Mouse (Mus musculus): ENCODE measurements at regions not wholly inside any gene's neighbourhood (a gene's known extent, or its start where the extent isn't known, plus 50 kb on each side); places are given as distances from the start of the nearest gene placed in this dataset.

DNA sequence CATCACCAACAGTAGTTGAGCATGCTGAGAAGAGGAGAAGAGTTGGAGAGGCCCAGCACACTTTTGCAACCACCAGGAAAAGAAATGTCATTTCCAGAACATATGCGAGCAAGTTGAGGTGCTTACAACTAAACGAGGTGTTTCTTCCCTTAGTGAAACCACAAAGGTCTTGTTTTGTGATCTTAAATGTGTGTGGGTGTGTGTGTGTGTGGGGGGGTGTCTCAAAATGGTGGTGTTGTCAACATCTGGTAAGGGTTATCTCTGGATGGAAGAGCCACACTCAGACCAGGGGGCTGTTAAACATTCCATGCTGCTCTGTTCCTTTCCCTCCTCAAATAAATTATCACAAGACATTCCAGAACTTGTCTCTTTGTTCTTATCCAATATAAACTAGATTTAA lies 656.0 kb upstream of the Cdh5 start:
- Histone ChIP-seq H3K4me2 (ENCODE audit: low read depth) (no peak overlapping the region), H3K4me3 (no peak overlapping the region), H3ac (ENCODE audit: control insufficient read depth, insufficient read length) (no peak overlapping the region), H3K36me3 (ENCODE audit: control insufficient read depth, insufficient read depth) (no peaks in the 10 kb centered on the region), H3K79me2 (ENCODE audit: control insufficient read depth, insufficient read depth) (no peaks in the 10 kb centered on the region), H3K27me3 (ENCODE audit: control insufficient read depth, insufficient read depth, insufficient read length) (no peaks in the 10 kb centered on the region)
- TF ChIP-seq TCF3 (IDR thresholded peaks at IDR 0.05; ENCODE audit: insufficient read length, low read depth) (no peak), MYOG (IDR thresholded peaks at IDR 0.05; ENCODE audit: control insufficient read depth in 1 of 3, insufficient read depth in 1 of 3, insufficient read length in 2 of 3, low read depth in 2 of 3) (no peak), USF1 (IDR thresholded peaks at IDR 0.05; ENCODE audit: low read depth) (no peak), MYOD1 (IDR thresholded peaks at IDR 0.05; ENCODE audit: control insufficient read depth in 1 of 3, insufficient read length in 2 of 3, low read depth in 2 of 3) (no peak), E2F4 (IDR thresholded peaks at IDR 0.05; ENCODE audit: insufficient read depth) (no peak), REST (IDR thresholded peaks at IDR 0.05; ENCODE audit: insufficient read depth, insufficient read length) (no peak), POLR2A (IDR thresholded peaks at IDR 0.05; ENCODE audit: insufficient read length, low read depth) (no peak), CEBPB (IDR thresholded peaks at IDR 0.05; ENCODE audit: insufficient read depth, poor library complexity, severe bottlenecking) (no peak)

DNA sequence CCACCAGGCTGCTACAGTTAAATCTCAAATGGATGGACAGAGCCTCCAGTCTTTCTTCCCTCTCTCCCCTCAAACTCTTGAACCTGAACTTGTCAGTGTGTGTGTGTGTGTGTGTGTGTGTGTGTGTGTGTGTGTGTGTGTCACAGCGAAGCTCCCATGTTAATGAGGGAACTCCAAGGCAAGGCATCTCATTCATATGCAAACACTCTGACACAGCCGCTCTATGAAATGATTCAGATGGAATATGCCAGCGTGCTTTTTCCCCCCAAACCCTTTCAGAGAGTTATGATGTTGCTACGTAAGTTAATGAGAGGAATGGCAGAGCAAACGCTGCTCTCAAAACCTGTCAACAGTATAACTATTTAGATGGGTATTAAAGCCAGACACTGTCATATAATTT lies 653.5 kb upstream of the Cdh5 start:
- Histone ChIP-seq H3K4me2 (ENCODE audit: low read depth) (no peak overlapping the region), H3K36me3 (ENCODE audit: control insufficient read depth, insufficient read depth) (no peaks in the 10 kb centered on the region), H3K4me3 (no peak overlapping the region), H3K79me2 (ENCODE audit: control insufficient read depth, insufficient read depth) (no peaks in the 10 kb centered on the region), H3ac (ENCODE audit: control insufficient read depth, insufficient read length) (no peak overlapping the region), H3K27me3 (ENCODE audit: control insufficient read depth, insufficient read depth, insufficient read length) (no peaks in the 10 kb centered on the region)
- no peak for TF ChIP-seq MYOG (IDR thresholded peaks at IDR 0.05; ENCODE audit: control insufficient read depth in 1 of 3, insufficient read depth in 1 of 3, insufficient read length in 2 of 3, low read depth in 2 of 3)
- no peak for TF ChIP-seq TCF12 (IDR thresholded peaks at IDR 0.05; ENCODE audit: insufficient read depth, poor library complexity, severe bottlenecking)
- TF ChIP-seq POLR2AphosphoS2 (IDR thresholded peaks at IDR 0.05; ENCODE audit: insufficient read length, low read depth) = no peak
- no peak for TF ChIP-seq MAX (IDR thresholded peaks at IDR 0.05; ENCODE audit: low read depth)
- no peak for TF ChIP-seq SRF (IDR thresholded peaks at IDR 0.05; ENCODE audit: control insufficient read depth, insufficient read length, low read depth)
- TF ChIP-seq TCF3 (IDR thresholded peaks at IDR 0.05; ENCODE audit: insufficient read length, low read depth) = no peak
- no peak for TF ChIP-seq MYOD1 (IDR thresholded peaks at IDR 0.05; ENCODE audit: control insufficient read depth in 1 of 3, insufficient read length in 2 of 3, low read depth in 2 of 3)
- TF ChIP-seq USF1 (IDR thresholded peaks at IDR 0.05; ENCODE audit: low read depth) = no peak
- TF ChIP-seq REST (IDR thresholded peaks at IDR 0.05; ENCODE audit: insufficient read depth, insufficient read length) = no peak
- no peak for TF ChIP-seq CEBPB (IDR thresholded peaks at IDR 0.05; ENCODE audit: insufficient read depth, poor library complexity, severe bottlenecking)
- no peak for TF ChIP-seq POLR2A (IDR thresholded peaks at IDR 0.05; ENCODE audit: insufficient read length, low read depth)
- TF ChIP-seq E2F4 (IDR thresholded peaks at IDR 0.05; ENCODE audit: insufficient read depth) = no peak

DNA sequence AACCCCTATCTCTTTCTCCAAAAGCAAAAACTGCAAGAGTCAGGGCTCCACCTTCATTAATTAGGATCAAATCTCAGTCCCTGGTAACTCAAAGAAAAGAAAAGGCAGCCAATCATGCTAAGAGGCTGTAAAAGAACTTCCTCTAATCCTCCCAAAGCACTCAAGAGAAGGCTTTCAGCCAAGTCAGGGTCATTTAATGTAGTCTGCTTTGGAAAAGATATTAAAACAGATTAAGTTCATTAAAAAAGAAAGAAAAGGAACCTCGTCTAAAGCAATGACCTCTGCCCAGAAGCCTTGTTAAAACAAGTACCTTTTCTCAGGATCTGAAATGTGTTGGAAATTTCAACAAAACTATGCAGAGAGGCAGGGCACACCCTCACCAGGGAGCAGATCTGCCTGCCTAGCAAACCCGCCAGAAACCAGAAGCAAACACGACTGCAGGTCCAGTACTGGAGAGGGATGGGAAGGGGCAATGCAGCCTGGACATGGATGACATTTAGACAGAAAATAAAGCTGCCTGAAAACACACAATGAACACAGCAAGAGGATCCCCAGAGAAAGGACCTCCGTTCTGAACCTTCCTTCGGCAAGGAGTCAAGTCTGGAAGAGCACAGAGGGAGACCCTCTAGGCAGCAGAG lies 649.9 kb upstream of the Cdh5 start:
- H3K4me2 ChIP-seq (ENCODE audit: low read depth) = no peak overlapping the region
- H3K27me3 ChIP-seq (ENCODE audit: control insufficient read depth, insufficient read depth, insufficient read length) = no peaks in the 10 kb centered on the region
- H3K79me2 ChIP-seq (ENCODE audit: control insufficient read depth, insufficient read depth) = no peaks in the 10 kb centered on the region

DNA sequence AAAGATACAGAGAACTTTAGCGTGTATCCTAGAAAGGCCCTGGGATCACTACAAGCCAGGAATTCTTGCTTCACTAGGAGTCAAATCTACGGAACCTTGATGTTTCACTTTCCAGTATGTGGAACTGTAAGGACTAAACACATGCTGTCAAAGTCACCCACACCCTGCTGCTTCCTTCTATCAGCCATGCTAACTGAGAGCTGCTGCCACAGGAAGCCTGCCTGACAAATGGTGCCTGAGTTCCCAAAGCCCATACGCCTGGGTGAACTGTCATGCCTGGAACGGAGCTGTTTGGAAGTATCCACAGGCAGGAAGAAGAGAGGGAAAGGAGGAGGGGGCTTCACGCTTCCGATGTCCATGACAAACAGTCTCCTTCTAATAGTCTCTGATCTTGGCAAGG lies 644.2 kb upstream of the Cdh5 start:
- Histone ChIP-seq H3K79me2 (ENCODE audit: control insufficient read depth, insufficient read depth) (no peaks in the 10 kb centered on the region), H3K27me3 (ENCODE audit: control insufficient read depth, insufficient read depth, insufficient read length) (no peaks in the 10 kb centered on the region), H3ac (ENCODE audit: control insufficient read depth, insufficient read length) (no peak overlapping the region), H3K4me3 (no peak overlapping the region), H3K4me2 (ENCODE audit: low read depth) (no peak overlapping the region), H3K36me3 (ENCODE audit: control insufficient read depth, insufficient read depth) (no peaks in the 10 kb centered on the region)
- no peak for TF ChIP-seq POLR2A (IDR thresholded peaks at IDR 0.05; ENCODE audit: insufficient read length, low read depth)
- TF ChIP-seq MAX (IDR thresholded peaks at IDR 0.05; ENCODE audit: low read depth) = no peak
- no peak for TF ChIP-seq REST (IDR thresholded peaks at IDR 0.05; ENCODE audit: insufficient read depth, insufficient read length)
- no peak for TF ChIP-seq POLR2AphosphoS2 (IDR thresholded peaks at IDR 0.05; ENCODE audit: insufficient read length, low read depth)
- TF ChIP-seq TCF12 (IDR thresholded peaks at IDR 0.05; ENCODE audit: insufficient read depth, poor library complexity, severe bottlenecking) = no peak
- no peak for TF ChIP-seq CEBPB (IDR thresholded peaks at IDR 0.05; ENCODE audit: insufficient read depth, poor library complexity, severe bottlenecking)
- no peak for TF ChIP-seq SRF (IDR thresholded peaks at IDR 0.05; ENCODE audit: control insufficient read depth, insufficient read length, low read depth)
- TF ChIP-seq USF1 (IDR thresholded peaks at IDR 0.05; ENCODE audit: low read depth) = no peak
- no peak for TF ChIP-seq E2F4 (IDR thresholded peaks at IDR 0.05; ENCODE audit: insufficient read depth)
- no peak for TF ChIP-seq MYOD1 (IDR thresholded peaks at IDR 0.05; ENCODE audit: control insufficient read depth in 1 of 3, insufficient read length in 2 of 3, low read depth in 2 of 3)
- TF ChIP-seq MYOG (IDR thresholded peaks at IDR 0.05; ENCODE audit: control insufficient read depth in 1 of 3, insufficient read depth in 1 of 3, insufficient read length in 2 of 3, low read depth in 2 of 3) = no peak
- TF ChIP-seq TCF3 (IDR thresholded peaks at IDR 0.05; ENCODE audit: insufficient read length, low read depth) = no peak

More for the DNA sequence above, 649.9 kb upstream of the Cdh5 start:
- no peak overlapping the region for H3K4me3 ChIP-seq
- no peak overlapping the region for H3ac ChIP-seq (ENCODE audit: control insufficient read depth, insufficient read length)
- TF ChIP-seq USF1 (IDR thresholded peaks at IDR 0.05; ENCODE audit: low read depth) (no peak), MYOD1 (IDR thresholded peaks at IDR 0.05; ENCODE audit: control insufficient read depth in 1 of 3, insufficient read length in 2 of 3, low read depth in 2 of 3) (no peak), TCF3 (IDR thresholded peaks at IDR 0.05; ENCODE audit: insufficient read length, low read depth) (no peak), MYOG (IDR thresholded peaks at IDR 0.05; ENCODE audit: control insufficient read depth in 1 of 3, insufficient read depth in 1 of 3, insufficient read length in 2 of 3, low read depth in 2 of 3) (no peak), CEBPB (IDR thresholded peaks at IDR 0.05; ENCODE audit: insufficient read depth, poor library complexity, severe bottlenecking) (no peak), SRF (IDR thresholded peaks at IDR 0.05; ENCODE audit: control insufficient read depth, insufficient read length, low read depth) (no peak), POLR2AphosphoS2 (IDR thresholded peaks at IDR 0.05; ENCODE audit: insufficient read length, low read depth) (no peak), REST (IDR thresholded peaks at IDR 0.05; ENCODE audit: insufficient read depth, insufficient read length) (no peak), POLR2A (IDR thresholded peaks at IDR 0.05; ENCODE audit: insufficient read length, low read depth) (no peak), MAX (IDR thresholded peaks at IDR 0.05; ENCODE audit: low read depth) (no peak), TCF12 (IDR thresholded peaks at IDR 0.05; ENCODE audit: insufficient read depth, poor library complexity, severe bottlenecking) (no peak), E2F4 (IDR thresholded peaks at IDR 0.05; ENCODE audit: insufficient read depth) (no peak)
- no peaks in the 10 kb centered on the region for H3K36me3 ChIP-seq (ENCODE audit: control insufficient read depth, insufficient read depth)

Data from myocyte (in vitro differentiated cells).